Mouse (Mus musculus) brain, embryonic 14.5 days (tissue): ENCODE measurements at regions not wholly inside any gene's neighbourhood (a gene's known extent, or its start where the extent isn't known, plus 50 kb on each side); places are given as distances from the start of the nearest gene placed in this dataset.

ENCODE experiments used
- CTCF ChIP-seq: fragments of 200-500 bp; IDR thresholded peaks from 2 replicates; pipeline ENCODE4 v1.5.1; 2012; ENCODE audit warnings: inconsistent platforms, mild to moderate bottlenecking, moderate library complexity, borderline replicate concordance; ENCODE audit not compliant: insufficient read depth, insufficient read length; ENCODE audit errors: extremely low read depth
- POLR2A ChIP-seq: fragments of 200-500 bp; IDR thresholded peaks from 2 replicates; pipeline ENCODE4 v1.6.1; 2012; ENCODE audit warnings: mild to moderate bottlenecking, inconsistent platforms, borderline replicate concordance; ENCODE audit not compliant: poor library complexity, insufficient read depth, insufficient read length, severe bottlenecking; ENCODE audit errors: extremely low read depth

GRCm38 (mm10) chr13:102579638-102580037, 113.7 kb upstream of the Cd180 start:
- no peak for TF ChIP-seq POLR2A
- no peak for TF ChIP-seq CTCF
